Mouse (Mus musculus): Measurements from ENCODE around the gene Cfap69. TPM values are rescaled to one million over a fixed set of nuclear protein-coding genes. Genes with fewer than 3 reads are reported as not detected.

Cfap69 gene
- total RNA-seq, 2 experiments from 2014 or later = 0.25 to 0.40 TPM

DNA sequence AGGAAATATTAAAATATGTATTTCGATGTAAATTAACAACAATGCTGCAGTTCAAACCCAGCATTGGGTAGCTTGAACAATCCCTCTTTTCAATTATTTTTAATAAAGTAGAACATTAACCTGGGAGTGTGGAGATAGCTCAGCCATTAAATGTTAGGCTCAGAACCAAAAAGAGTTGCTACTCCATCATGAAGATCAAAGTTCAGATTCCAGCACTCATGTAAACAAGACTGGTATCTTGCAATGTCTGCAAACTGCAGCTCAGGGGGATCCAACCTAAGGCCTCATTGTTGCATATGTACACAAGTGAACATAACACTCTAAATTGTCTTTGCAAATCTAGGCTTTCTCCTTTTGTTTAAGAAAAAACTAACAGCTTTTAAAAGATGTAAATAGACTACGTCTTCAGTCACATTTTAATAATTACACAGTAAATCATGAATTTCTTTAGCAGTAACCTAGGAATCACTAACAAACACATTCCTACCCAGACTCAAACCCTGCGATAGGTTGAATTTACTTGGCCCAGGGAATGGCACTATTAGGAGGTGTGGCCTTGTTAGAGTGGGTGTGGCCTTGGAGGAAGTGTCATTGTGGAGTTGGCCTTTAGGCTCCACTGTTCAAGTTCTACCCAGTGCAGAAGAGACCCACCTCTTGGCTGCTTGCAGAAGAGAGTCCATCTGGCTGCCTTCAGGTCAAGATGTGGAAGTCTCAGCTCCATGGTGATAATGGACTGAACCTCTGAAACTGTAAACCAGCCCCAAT, 130.2 kb downstream of the Cfap69 start:
- intact Hi-C loops (cut with DNase I; ENCODE audit: low total_unique reads) = no loop called here
- DNase-seq = no peak

Other genes with a start within 250 kb of the Cfap69 start
- gene Cdk14, start 243.9 kb downstream of the Cfap69 start, total RNA-seq (2021) = 10 to 100 TPM in 1 of 2 experiments, 1 to 10 TPM in 1; 9.7 to 10.1 TPM
- not detected for gene 1700015F17Rik, start 185.1 kb downstream of the Cfap69 start, total RNA-seq (2021)
- gene Cldn12, start 149.3 kb downstream of the Cfap69 start, total RNA-seq (2021) = 10 to 100 TPM in 1 of 2 experiments, 1 to 10 TPM in 1; 9.3 to 11.2 TPM
- 1 to 10 TPM; 5.6 to 5.8 TPM for gene Gtpbp10, start 104.7 kb downstream of the Cfap69 start, total RNA-seq (2021)
- gene Gm8773, start 90.4 kb downstream of the Cfap69 start, total RNA-seq (2021) = not detected
- under 1 TPM; 0.74 to 0.91 TPM for gene Steap2, start 30.3 kb upstream of the Cfap69 start, total RNA-seq (2021)
- under 1 TPM; 0.29 to 0.31 TPM for gene Steap1, start 85.1 kb upstream of the Cfap69 start, total RNA-seq (2021)